Mouse (Mus musculus) brain, adult 2 months (tissue): ENCODE measurements around the gene Ube2f.

Experiments used
- DNase-seq: peaks from one replicate; pipeline ENCODE4 v3.0.0; 2011; ENCODE audit warnings: low read depth, low spot score

Ube2f gene

DNA sequence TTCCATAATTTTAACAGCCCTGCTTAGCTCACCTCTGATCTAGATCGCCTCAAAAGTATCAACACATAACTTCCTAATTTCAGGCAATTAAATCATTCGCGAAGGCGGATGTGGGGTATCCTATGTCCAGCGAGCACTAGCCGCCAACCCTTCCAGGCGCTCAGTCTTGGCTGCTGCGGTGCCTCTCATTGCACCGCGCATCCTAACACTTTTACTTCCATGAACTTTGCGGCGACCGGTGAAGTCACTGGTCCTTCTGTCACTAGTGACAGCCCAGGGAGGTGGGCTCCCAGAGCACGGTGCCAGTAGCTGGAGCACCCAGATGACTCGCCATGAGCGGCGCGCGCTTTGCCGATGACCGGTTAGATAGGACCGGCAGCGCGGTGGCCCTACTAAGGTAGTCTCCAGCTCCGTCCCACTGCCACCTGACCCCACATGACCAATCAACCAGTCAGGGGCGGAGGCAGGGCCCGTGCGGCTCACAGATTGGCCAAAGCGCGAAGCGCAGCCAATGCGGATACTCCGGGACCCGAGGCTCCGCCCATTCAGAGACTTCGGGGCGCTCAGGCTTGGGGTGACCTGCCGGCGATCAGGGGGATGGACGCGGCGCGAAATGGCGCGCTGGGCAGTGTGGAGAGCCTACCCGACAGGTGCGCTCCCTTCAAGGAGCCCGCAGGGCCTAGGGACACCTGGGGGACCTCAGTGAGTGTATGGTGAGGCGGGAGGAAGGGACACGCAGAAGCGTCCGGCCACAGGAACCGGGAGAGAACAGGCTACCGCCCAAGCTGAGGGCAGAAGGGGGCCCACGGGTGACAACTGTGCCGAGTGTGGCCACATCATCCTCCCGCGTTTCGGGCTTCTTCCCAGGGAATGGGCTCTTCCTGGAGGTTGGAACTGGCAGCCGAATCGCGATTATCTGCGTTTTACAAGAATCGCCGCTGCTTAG, 48.0 kb downstream of the Ube2f start, which contains the start of gene Scly:
Gene Scly, plus strand, starts transcription at position 540 of the 946 bp plus-strand sequence.
- DNase-seq = peak; percentile 98

DNA sequence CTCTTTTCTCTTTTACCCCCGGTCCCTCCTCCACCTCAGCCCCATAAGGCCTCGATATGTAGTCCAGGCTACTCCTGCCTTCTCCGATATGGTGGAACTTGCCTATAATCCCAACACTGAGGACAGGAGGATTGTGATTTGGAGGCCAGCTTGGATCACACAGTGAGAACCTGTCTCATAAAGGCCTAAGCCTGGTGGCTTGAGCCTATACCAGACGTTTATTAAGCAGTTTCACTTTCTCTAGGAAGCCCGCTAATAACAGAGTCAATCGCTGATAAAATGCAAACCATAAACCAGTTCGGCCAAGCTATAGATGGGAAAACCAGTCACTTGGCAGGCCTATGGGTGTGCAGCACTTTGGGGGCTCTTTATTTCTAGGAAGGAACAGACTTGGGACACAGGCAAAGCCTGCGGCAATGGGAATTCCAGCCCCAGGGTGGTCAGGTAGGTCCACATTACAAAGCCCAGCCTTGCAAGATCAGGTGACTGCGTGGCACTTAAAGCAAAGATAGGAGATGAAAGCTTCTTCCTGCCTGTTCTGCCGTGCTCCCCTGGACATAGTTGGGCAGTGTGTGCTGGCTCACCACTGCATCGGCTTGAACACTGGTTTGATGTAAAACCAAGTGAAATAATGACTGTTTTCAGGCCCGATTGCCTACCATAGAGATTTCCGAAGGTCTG, 49.1 kb downstream of the Ube2f start:
- DNase-seq = no peak

DNA sequence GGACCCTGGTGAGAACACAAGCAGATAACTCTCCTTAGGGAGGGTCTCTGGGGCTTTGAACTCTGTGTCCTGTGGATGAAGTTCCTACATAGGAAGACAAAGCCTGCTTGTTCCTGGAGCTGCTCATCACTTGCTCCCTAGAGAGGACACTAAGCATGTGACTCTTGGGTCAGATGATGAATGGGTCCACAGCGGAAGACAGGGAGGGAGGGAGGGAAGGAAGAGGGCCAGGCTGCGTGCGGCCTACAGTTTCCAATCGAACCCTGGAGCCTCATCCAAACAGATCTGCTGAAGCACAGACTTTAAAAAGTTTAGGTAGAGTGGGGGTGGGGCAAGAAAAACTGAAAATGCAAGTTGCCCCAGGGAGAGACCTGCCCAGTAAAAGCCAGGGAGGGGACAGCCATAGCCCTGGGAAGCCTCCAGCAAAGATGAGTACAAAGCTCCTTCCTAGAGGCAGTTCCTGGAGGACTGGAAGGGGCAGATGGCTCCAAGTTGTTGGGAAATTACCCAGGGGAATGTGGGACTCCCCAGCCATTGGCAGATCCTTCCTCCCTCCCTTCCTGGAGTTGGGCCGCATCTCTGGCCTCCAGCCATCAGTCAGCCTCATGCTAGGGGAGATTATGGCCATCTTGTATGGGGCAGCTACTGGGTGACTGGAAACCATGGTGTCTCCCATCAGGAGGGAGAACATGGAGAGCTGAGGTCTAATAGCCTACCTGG, 49.8 kb downstream of the Ube2f start:
- peak; percentile 61 for DNase-seq

DNA sequence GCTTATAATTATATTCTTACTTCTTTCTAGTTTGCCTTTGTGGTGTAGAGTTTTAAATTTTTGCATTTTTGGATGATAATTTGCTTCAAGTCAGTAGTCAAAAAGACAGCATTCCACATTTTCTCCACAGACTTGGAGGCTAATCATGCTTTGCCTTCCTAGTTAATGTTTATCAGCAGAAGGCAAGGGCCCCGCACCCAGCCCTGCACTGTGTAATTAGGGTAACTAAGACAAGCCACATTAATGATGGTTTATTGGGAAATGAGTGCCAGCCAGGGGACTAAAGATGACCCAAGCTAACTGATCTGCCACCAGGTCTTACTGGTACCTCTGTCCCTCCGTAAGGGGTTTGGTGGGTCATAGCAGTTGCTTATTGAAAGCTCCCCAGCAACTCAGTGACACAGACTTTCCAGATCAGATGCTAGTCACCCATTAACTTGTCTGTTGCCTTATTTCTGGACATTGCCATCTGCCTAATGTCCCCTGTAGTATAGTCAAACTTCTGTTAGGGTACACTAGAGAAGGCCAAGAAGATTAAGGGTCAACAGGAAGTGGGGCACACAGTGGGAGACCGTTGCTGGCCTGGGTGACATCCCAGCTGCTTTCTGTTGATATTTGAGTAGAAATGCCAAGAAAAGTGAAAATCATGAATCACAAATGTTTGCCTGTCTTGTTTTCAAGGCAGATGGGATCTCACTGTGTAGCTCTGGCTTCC, 51.3 kb downstream of the Ube2f start:
- peak; percentile 10 for DNase-seq

DNA sequence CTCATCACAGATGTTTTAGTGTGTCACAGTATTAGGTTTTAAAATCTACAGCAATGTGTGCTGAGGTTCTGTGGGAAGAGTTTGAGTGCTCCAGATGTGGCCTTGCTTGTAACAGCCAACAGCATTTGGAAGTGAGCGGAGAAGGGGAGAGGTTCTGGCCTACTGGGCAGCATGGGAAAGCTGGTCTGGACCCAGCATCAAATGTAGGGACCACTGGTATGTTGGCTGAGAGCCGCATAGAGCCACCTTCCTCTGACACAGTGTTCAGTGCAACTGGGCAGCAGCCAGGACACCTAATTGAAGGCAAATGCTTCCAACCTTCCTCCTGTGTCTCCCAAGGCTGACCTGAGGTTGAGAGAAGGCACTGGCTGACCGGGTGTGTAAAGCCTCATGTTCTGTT, 51.9 kb downstream of the Ube2f start:
- DNase-seq = no peak

DNA sequence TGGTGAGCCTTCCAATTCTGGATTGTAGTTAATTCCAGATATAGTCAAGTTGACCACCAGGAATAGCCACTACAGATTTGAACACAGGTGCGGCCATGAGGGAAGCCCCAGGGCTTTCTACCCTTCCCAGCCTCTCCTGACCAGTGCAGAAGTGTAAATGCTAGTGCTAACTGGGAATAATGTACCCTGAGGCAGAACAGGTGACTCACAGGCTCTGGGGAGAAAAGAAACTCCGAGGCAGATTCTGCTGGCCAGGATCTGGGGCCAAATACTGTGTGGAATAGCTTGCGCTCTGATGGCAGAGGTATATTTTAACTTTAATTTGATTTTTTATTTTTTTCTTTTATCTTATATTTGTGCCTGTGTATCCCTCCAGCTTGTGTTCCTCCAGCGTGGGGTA, 54.5 kb downstream of the Ube2f start:
- no peak for DNase-seq

DNA sequence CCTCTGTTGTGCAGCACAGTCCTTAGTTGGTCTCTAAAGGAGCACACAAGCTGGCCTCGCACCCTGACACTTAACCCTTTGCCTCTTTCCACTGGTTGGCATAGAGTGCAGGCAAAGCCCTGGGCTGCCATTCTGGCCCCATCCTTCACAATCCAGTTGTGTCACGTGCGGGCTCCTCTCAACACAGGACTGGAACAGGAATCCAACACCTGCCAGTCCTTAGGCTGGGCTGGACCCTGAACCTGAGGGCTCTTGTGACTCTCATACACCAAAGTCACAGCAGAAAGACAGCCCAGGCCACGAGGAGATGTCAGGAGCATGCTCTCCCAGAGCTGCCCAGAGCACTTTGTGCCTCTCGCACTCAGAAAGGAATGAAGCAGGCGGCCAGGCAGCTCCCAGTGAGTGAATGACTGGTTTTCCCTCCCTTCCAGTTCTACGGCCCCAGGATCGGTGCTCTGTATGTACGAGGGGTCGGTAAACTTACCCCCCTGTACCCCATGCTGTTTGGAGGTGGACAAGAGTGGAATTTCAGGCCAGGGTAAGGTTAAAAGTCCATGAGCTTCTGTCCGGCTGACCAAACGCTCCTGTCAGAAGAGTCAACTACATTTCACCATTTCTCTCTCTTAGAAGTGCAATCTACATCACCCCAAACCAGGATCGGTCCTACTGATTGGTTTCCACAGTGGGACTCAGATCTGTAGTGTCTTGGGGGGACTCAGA, 59.4 kb downstream of the Ube2f start:
- no peak for DNase-seq

DNA sequence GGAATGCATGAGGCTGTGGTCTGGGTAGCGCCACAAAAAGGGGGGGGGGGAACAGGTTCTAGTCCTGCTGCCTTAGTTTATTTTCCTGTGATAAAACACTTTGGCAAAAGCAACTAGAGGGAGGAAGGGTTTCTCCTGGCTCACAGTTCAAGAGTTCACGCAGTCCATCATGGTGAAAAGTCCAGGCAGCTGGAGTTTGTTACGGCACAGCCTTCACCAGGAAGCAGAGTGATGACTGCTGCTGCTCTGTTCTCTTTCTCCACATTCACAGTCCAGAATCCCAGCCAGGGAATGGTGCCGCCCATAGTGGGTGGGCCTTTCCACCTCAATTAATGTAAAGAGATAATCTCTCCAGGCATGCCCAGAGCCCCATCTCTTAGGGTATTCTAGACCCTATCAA, 62.2 kb downstream of the Ube2f start:
- no peak for DNase-seq

DNA sequence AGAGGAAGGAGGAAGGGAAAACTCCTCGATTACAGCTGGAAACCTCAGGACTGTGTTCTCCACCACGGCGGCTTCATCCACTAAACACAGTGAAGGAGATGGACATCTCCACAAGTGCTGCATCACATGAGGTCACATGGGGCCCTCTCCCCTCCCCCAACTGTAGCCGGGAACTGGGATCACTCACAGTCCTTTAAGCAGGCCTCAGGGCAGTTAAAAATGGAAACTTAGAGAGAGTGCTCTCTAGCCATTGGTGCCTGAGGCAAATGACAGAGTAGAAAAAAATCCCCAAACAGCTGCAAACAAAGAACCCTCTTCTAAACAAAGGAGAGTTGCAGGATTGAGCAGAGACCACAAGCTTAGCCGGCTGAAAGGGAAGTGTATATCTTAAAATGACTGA, 63.1 kb downstream of the Ube2f start:
- DNase-seq = no peak

DNA sequence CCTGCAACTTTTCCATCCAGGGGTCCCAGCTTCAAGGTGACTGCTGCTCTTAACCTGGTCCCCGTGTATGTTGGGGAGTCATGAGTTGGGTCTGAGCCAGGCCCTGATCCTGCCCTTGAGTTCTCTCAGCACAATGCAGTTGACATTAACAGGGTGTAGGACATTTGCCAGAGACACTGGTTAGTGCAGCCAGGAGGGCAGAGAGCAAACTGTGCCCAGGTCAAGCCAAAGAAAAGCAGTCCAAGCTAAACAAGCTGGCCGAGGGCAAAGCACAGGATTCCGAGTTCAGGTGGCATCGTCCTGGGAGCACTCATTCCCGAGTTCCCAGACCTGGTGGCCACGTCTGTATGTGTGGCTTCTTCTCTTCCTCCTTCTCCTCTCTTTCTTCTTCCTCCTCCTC, 67.6 kb downstream of the Ube2f start:
- DNase-seq = no peak

DNA sequence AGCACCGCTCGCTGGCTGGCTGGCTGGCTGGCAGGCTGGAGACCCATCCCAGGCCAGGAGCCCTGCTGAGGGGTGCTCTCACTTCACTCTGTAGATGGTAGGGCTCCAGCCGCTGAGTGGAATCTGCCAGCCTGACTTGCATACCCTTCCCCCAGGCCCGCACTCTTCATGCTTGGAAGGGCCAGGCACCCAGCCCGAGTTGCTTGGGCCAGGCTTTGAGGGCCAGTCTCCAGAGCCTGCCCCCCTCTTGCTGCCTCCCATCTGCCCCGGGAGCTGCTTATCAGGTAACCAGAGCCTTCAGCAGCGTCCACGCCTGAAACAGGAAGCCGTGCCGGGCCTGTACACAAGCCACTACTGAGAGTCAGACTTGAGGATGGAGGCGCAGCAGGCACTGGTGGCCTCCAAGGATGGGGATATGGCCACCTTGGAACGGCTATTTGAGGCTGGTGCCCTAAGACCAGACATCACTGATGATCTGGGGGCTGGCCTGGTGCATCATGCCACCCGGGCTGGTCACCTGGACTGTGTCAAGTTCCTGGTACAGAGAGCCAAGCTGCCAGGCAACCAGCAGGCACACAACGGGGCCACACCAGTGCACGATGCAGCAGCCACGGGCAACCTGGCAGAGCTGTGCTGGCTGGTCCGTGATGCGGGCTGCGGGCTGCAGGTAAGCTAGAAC, 71.8 kb downstream of the Ube2f start, which contains the start of gene Espnl:
Gene Espnl, plus strand, starts transcription at position 316 of the 679 bp plus-strand sequence.
- DNase-seq = peak; percentile 25

DNA sequence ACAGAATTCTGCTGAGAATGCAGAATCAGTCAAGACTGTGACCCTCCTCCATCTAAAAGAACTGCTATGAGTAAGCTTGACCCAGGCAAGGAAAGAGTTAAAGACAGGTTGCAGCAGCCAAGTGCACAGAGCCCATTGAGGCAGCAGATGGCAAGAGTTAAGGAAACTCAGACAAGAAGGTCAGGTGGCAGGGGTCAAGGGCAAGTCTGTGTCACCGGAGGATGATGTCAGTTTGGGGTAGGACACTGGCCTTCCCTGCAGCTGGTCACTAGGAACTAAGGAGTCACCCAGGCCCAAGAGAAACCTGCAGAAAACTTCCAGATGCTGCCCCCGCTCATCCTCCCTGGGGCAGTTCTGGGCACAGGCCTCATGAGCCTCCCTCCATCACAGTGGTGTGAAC, 74.5 kb downstream of the Ube2f start:
- no peak for DNase-seq

DNA sequence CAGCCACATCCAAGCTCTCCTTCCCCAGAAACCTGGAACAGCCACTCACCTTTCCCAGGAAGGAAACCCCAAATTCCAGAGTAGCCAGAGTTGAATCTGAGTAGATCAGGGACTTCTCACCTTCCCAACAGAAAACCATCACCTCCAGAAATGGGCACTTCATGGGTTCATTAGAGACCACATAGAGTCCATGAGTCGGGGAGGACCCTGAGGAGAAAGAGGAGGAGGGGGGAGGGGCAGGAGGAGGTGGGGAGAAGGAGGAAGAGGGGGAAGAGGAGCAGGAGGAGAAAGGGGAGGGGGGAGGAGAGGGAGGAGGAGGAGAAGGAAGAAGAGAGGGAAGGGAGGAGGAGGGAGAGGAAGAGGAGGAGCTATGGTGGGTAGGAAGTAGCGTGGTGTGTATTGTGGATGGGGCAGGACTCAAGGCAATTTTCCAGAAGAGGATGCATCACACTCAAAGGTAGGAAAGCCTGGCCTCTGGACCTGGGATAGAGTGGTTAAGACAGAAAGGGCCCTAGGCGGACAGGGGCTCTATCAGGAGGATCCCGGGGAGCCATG, 75.5 kb downstream of the Ube2f start:
- no peak for DNase-seq

DNA sequence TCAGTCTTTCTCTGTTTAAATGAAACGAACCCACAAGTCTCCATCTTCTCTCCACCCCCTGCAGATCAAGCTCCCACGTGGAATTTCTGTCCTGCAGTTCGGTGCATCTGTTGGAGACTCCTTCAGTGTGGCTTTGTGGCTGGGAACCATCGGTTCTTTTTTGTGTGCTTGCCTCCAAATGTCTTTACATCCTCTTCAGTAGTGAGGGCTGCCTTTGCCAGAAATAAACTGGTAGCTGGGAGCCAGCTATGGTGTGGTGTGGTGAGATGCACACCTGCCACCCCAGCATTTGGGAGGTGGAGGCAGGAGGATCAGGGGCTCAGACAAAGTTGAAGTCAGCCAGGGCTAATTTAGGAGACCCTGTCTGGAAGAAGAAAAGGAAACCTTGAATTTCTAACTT, 82.0 kb downstream of the Ube2f start:
- DNase-seq = peak; percentile 76

DNA sequence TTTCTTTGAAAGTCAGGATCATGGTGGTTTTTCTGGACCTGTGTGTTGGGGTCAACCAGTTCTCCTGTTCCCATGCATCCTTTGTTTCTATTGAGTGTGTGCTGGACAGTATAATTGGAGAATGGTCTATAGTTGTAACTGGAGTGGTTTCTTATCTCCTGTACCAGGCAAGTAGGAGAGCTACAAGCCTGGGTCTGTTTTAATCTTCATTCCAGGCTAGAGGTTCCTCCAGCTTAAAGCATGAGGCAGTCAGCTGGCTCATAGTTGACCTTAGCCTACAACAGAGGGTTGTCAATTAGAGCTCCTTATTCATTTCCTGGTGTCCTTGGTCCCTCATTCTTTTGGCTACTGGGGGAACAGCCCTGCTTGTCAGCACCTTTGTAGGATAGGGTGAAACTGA, 83.5 kb downstream of the Ube2f start:
- DNase-seq = no peak

DNA sequence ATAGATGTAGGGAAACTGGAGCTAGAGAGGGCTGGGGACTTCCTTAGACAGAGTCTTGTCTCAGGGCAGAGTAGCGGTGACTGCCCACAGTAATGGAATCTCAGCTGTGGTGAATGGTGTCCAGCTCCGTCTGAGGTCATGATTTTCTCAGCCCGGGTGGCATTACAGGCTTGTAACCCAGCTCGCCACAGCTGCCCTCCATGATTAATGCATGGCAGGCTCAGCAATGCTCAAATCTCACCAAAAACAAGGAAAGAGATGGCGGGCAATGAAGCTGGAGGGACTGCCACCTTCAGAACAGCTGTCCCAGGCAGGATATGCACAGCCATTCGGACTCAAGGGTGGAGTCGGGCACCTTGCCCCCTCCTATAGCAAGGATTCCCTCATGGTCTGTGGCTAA, 87.3 kb downstream of the Ube2f start:
- DNase-seq = no peak
